Mouse (Mus musculus): ENCODE measurements at regions not wholly inside any gene's neighbourhood (a gene's known extent, or its start where the extent isn't known, plus 50 kb on each side); places are given as distances from the start of the nearest gene placed in this dataset.
A peak's percentile ranks its signal among the peaks of the same experiment; 100 is the strongest.

DNA sequence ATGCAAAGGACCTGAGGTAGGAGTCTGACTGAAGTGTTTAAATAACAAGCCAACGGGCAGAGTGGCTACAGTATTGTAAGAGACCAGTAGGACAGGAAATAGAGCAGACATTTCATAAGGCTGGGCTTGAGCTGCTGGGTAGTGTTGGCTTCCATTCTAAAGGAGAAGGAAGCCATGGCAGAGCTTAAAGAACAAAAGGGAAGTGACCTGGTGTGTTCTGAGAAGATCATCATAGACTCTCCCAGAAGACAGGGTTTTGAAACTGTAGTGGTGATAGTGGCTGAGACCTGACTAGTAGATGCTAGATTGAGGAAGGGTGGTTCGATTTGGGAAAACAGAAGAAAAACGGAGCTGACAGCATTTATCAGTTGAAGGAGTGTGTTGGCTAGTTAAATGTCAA is 514.1 kb upstream of the Zfp462 start:
- no peak for DNase-seq (ENCODE audit: low read depth, low spot score)

GRCm38 (mm10) chr4:54460596-54460995 is 484.3 kb upstream of the Zfp462 start:
- no peak for DNase-seq (ENCODE audit: low read depth, low spot score)

DNA sequence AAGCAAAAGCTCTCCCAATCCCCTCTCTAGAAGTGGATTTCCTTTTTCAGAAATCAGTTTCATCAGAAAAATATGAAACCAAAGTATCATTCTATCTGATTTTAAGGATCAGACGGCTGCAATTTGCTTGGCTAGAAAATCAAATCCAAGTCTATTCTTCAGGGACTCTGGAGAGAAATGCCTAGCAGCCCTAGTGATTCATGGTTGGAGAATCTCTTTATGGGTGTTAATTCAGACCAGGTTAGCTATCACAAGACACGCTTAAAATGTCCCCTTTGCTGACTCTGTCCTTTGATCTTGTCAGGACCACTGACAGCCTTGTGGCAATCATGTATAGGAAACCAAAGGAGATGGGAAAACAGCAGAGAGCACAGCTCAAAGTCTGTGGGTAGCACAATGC is 475.7 kb upstream of the Zfp462 start:
- DNase-seq (ENCODE audit: low read depth, low spot score): peak; percentile 7

- DNase-seq (ENCODE audit: low read depth, low spot score): peak; percentile 80
Measured at GRCm38 (mm10) chr4:54470022-54471008, 474.5 kb upstream of the Zfp462 start.

DNA sequence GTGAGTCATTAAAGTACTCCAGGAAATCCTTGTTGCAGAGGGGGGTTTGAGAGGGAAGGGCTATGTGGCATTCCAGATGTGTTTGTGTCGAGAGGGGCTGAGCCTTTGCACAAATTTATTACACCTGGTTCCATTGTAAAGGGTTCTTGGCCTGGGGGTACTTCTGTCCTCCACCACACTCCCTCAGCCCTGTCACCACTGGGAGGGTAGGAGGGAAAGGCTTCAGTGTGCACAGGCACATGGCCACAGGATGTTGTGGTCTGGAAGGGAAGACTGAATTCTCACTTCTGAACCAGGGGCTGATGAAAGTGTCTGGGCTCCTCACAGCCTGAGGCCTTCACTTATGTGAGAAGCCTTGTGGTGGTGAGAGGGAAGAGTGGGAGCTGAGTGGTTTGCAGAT is 473.8 kb upstream of the Zfp462 start:
- peak; percentile 49 for DNase-seq (ENCODE audit: low read depth, low spot score)

- DNase-seq (ENCODE audit: low read depth, low spot score): no peak
Measured at GRCm38 (mm10) chr4:54481766-54482165, 463.1 kb upstream of the Zfp462 start.

DNA sequence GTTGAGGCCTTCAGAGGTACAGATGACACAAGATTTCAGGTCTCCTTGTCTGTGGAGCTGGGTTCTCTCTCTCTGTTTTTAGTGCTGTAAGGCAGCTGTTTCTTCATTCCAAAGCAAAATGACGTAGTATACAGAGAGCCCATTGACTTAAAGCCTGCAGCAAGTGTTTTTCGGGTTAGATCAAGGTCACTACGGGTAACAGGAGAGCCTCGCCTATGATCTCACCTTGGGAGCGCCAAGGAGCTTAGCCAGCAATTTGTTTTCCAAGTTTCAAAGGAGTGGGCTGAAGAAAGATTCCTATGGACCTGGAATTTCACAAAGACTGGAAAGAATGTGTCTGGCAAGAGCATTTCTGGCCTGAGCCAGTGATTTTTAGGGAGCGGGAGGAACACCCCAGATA is 451.8 kb upstream of the Zfp462 start:
- DNase-seq (ENCODE audit: low read depth, low spot score): peak; percentile 9

GRCm38 (mm10) chr4:54497312-54497994 is 447.4 kb upstream of the Zfp462 start:
- no peak for DNase-seq (ENCODE audit: low read depth, low spot score)

GRCm38 (mm10) chr4:54515934-54516333 is 428.9 kb upstream of the Zfp462 start:
- DNase-seq (ENCODE audit: low read depth, low spot score): no peak

DNA sequence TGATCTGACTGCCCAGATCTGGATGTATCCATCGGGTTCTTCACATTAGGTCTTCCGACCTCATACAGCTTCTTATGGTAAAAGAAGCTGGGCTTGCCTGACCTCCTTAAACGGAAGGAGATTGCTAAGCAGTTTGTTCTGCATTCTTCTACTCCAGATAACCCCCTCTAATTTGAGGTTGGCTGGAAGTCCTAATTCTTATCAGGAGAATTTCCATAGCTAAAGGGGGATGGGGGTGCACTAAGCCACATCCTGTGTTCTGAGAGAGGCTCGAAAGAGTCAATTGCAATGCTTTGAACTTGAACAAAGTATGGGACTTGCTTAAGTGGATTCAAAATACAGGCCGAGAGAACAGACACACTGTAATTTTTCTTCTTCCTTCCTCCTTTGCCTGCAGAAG is 421.6 kb upstream of the Zfp462 start:
- DNase-seq (ENCODE audit: low read depth, low spot score): no peak

- peak; percentile 82 for DNase-seq (ENCODE audit: low read depth, low spot score)
Measured at GRCm38 (mm10) chr4:54526003-54526586, 418.8 kb upstream of the Zfp462 start.

DNA sequence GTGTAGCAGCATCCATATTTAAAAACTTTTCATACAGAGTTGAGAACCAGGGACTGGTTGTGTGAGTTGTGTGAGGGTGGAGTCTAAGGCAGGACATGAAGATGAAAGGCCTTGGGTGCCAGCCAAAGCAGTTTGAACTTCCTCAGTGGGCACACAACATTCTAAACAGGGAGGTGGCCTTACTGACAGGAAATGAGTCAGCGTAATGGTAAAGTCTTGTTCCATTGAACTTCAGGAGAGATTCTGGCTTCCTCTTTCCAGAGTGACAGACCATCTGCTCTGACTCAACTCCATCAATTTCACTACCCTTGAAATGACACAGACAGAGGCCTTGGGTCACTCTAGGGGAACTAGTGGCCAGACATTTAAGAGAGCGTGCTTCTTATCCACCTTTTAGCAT is 417.2 kb upstream of the Zfp462 start:
- no peak for DNase-seq (ENCODE audit: low read depth, low spot score)

DNA sequence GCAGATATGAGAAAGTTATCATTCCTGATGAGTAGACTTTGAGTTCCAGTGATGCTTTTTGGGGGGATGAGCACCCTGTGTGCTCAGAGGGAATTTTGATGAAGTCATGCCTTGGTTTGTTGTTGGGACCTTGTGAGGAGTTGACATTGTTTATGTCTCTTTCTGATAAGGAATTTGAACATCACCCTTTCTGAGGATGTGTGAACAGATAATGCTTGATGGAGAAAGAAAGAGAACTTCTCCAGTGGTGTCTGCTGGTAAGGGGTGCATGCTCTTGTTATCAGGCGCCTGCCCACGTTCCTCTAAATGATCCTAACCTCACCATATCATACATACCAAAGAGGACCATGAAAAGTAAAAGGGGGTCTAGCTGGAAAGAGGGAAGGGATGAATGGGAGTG is 413.1 kb upstream of the Zfp462 start:
- no peak for DNase-seq (ENCODE audit: low read depth, low spot score)

DNA sequence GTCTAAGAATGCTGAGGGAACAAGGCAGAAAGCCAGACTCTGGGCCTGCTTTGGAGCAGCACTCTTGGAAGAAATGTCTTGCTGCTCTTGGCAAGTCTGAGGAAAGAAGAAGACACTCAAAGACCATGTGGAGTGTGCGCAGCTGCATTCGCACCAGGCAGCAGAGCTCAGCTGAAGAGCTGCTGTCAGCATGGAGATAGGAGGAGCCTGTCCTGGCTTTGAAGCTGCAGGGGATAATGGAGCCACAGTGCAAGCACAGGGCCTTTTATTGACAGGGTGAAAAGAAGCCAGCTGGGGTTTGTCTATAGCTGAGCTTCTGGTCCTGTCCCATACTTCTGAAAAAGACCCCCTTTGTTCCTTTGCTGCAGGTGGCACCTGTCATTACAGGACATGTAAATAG is 411.0 kb upstream of the Zfp462 start:
- DNase-seq (ENCODE audit: low read depth, low spot score): peak; percentile 45

DNA sequence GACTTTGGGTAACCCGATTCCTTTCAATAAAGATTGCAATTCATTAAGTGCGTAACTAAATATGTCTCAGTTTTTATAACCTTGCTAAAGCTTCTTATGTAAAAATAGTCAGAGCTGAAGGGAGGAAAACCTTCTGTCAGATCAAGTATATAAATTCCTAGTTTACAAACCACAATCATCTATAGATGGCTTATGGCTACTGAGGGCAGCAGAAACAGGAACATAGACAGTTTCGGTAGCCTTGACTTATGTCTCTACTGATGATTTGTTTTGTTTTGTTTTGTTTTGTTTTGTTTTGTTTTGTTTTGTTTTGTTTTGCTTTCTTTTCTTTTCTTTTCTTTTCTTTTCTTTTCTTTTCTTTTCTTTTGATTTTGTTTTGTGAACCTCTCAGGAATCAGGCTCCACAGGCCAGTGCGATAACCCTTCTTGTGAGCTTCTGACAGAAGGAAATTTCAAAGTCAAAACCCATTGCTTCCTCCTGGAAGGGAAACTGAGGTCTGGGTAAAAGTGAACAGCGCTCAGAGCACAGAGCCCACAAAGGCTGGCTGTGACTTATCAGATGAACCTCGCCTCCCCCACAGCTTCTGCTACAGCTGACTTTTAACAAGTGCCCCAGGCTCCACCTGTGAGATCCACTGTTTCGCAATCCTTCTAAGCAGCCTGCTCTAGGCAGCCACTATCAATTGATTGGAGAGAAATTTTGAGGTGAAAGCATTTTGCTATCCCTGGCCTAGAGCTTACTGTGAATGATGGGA is 391.8 kb upstream of the Zfp462 start:
- no peak for DNase-seq (ENCODE audit: low read depth, low spot score)

DNA sequence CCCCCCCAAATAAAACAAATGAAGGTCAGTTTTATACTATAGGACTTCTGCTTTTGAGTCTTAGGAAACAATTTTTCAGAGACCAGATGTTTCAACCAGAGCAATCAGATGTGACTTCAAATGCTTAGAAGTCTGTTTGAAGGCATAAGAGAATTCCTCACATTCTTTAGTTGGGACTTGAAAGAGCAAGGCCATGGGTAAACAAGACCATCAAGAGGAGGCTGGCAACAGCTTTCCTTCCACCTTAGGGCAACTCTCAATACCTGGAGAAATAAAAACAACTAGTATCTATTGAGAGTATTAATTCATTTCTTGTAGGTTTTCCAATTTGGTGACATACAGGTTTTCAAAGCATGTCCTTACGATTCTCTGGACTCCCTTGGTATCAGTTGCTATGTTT is 381.8 kb upstream of the Zfp462 start:
- peak; percentile 4 for DNase-seq (ENCODE audit: low read depth, low spot score)

DNA sequence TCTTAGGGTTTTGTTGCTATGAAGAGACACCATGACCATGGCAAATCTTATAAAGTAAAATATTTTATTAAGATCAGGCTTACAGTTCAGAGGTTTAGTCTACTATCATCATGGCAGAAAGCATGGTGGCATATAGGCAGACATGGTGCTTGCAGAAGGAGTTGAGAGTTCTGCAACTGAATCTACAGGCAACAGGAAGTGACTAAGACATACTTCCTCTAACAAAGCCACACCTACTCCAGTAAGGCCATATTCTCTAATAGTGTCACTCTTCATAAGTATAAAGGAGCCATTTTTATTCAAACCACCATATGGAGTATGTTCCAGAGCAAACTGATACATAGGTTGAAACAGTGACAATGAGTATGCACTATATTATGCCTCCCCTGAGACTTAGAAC is 371.7 kb upstream of the Zfp462 start:
- DNase-seq (ENCODE audit: low read depth, low spot score): no peak

GRCm38 (mm10) chr4:54587197-54587596 is 357.7 kb upstream of the Zfp462 start:
- no peak for DNase-seq (ENCODE audit: low read depth, low spot score)

DNA sequence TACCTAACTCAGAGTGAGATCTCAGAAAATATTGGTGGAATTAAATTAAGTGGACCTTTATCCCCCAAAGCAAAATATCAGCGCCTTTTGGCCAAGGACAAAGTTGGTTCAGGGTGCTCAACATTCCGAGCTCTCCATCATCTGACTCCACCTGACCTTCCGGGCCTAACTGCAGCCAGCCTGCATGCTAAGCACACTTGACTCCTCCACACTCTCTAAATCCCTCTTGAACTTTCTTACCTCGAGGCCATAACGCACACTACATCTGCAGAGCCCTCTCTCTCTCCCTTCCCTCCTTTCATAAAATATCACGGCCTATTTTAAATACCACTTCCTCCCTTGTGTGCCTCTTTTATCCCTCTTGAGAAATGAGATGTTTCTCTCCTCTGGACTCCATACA is 356.1 kb upstream of the Zfp462 start:
- no peak for DNase-seq (ENCODE audit: low read depth, low spot score)

DNA sequence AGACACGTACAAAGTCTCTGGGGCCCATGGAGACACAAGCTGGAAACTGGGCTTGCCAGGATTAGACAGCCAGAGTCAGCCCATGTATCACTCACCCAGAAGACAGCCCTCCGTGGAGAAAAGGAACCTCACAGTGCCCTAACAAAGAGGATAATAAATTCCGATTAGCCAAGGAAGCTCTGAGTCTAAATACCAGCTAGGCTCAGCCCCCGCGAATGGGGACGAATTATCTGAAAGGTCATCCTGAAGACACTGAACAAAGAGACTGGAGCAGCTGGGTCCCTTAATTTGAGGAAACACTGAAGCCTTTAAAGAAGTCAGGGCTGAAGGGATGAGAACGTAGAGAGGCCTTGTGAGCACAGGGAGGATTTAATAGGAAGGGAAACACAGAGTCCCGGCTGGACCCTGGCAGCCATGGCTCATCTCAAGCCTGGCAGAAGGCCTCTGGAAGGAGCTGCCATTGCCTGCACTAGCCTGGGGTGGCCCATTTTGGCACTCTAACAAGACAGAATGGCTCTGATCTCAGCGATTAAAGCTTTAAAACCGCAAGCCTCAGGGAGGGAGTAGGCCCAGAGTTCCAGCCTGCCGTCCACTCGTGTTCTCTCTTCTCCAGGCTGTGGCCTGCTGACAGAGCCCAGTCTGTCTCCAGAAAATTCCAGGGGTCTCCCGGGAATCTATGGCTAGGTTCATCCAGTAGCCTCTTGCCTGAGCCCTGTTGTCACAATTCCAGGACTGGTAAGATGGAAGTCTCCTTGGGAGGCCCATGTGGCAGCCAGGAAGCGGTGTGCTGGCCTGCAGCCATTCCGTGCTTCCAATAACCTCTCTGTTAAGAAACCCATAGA is 343.0 kb upstream of the Zfp462 start:
- peak; percentile 85 for DNase-seq (ENCODE audit: low read depth, low spot score)
